Mouse (Mus musculus): Measurements from ENCODE around the gene Fam204a. TPM values are rescaled to one million over a fixed set of nuclear protein-coding genes. Genes with fewer than 3 reads are reported as not detected.

Gene Fam204a
- polyA plus RNA-seq, 1 experiment, result 12.3 TPM

DNA sequence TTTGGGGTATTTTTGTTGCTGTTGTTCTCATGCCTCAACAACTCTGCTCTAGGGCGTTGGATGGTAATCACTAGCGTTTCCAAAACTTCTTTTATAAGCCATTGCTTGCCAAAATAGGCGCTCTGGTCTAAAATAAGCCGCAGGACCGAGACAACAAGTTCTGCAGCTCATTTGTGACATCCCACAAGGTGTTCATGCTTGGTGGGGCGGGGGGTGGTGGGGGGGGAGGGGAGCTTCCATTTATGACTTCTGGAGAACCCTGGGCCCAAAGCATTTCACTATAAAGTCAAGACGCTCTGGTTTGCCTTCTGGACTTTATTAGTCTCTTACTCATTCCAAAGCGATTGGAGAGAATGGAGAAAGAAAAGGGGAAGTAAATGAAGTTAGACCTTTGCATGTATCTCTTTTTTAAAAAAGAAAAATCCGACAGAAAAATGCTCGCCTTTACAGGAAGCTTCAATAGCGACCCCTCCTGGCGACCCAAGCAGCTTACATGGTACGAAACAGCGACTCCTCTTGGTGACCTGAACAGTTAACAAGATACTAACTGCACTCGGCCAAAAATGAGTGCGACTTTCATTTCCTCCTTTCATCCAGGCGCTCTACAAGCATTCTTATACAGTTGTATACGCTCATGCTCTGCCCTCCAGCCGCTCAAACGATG, 65.8 kb downstream of the Fam204a start:
- H3ac ChIP-seq (ENCODE audit: control insufficient read depth, insufficient read length, low read depth), result no peak overlapping the region
- TF ChIP-seq MYOG (IDR thresholded peaks at IDR 0.05; ENCODE audit: control insufficient read depth, extremely low read depth, insufficient read length), result no peak
- no peak for TF ChIP-seq FOSL1 (IDR thresholded peaks at IDR 0.05; ENCODE audit: insufficient read depth, low read length, poor library complexity, severe bottlenecking)
- no peaks in the 10 kb centered on the region for H3K27me3 ChIP-seq (ENCODE audit: control insufficient read depth, insufficient read depth, insufficient read length)
- no peak overlapping the region for H3K4me3 ChIP-seq (ENCODE audit: insufficient read depth, poor library complexity, severe bottlenecking)
- no peaks in the 10 kb centered on the region for H3K36me3 ChIP-seq (ENCODE audit: control insufficient read depth, insufficient read depth)
- no peaks in the 10 kb centered on the region for H3K79me2 ChIP-seq (ENCODE audit: control insufficient read depth, insufficient read depth)
- H3K79me3 ChIP-seq (ENCODE audit: low read depth), result no peaks in the 10 kb centered on the region

DNA sequence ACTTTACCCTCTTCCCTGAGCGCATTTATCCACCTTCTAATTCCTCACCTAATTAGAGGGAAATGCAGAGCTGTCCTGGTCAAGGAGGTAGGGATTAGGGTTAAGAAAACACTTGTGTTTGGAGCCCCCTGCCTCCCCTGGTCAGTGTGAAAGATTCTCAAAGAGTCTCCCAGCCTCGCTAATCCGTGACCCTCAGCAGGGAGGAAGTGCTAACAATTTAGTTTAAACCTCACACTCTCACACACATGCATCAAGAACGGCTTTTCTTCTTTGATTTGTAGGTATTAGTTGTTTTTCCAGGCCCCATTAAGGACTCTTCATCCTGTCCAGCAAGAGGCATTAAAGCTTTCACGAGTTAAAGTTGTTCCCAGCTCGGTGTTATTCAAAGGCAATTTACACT, 66.7 kb downstream of the Fam204a start:
- no peak overlapping the region for H3K4me3 ChIP-seq (ENCODE audit: insufficient read depth, poor library complexity, severe bottlenecking)
- no peak for TF ChIP-seq MAX (IDR thresholded peaks at IDR 0.05)
- no peak for TF ChIP-seq FOSL1 (IDR thresholded peaks at IDR 0.05; ENCODE audit: insufficient read depth, low read length, poor library complexity, severe bottlenecking)
- no peak for TF ChIP-seq USF1 (IDR thresholded peaks at IDR 0.05; ENCODE audit: low read depth)
- no peak for TF ChIP-seq MYOG (IDR thresholded peaks at IDR 0.05; ENCODE audit: control insufficient read depth, extremely low read depth, insufficient read length)
- no peak for TF ChIP-seq CEBPB (IDR thresholded peaks at IDR 0.05; ENCODE audit: low read depth)
- TF ChIP-seq CTCF (IDR thresholded peaks at IDR 0.05; ENCODE audit: control insufficient read depth, insufficient read depth, insufficient read length), result no peak
- no peak for TF ChIP-seq MYOD1 (IDR thresholded peaks at IDR 0.05; ENCODE audit: control insufficient read depth, insufficient read length, low read depth)
- H3K36me3 ChIP-seq (ENCODE audit: control insufficient read depth, insufficient read depth), result no peaks in the 10 kb centered on the region
- no peak overlapping the region for H3ac ChIP-seq (ENCODE audit: control insufficient read depth, insufficient read length, low read depth)
- H3K79me2 ChIP-seq (ENCODE audit: control insufficient read depth, insufficient read depth), result no peaks in the 10 kb centered on the region
- H3K79me3 ChIP-seq (ENCODE audit: low read depth), result no peaks in the 10 kb centered on the region
- no peaks in the 10 kb centered on the region for H3K27me3 ChIP-seq (ENCODE audit: control insufficient read depth, insufficient read depth, insufficient read length)

DNA sequence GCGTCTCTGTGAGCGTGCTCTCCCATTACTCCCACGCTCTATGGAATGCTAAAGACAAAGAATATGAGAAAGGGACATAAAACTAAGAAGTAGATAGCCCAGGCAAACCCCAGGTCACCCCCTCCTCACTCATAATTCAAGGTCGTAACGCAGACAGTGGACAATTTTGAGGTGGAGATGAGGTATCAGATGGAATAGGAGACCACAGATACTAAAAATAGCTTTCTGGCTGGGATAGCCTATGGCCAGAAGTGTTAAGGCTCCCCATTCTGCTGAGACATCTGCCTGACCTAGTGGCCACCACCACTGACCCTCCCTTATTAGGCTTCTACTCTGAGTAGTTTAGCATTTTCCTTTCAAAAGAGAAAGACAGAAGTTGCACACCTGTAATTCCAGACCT, 71.2 kb downstream of the Fam204a start:
- H3K27me3 ChIP-seq (ENCODE audit: control insufficient read depth, insufficient read depth, insufficient read length), result no peaks in the 10 kb centered on the region
- TF ChIP-seq MAX (IDR thresholded peaks at IDR 0.05), result no peak
- TF ChIP-seq MYOG (IDR thresholded peaks at IDR 0.05; ENCODE audit: control insufficient read depth, extremely low read depth, insufficient read length), result no peak
- no peak for TF ChIP-seq CTCF (IDR thresholded peaks at IDR 0.05; ENCODE audit: control insufficient read depth, insufficient read depth, insufficient read length)
- no peak for TF ChIP-seq USF1 (IDR thresholded peaks at IDR 0.05; ENCODE audit: low read depth)
- no peak for TF ChIP-seq MYOD1 (IDR thresholded peaks at IDR 0.05; ENCODE audit: control insufficient read depth, insufficient read length, low read depth)
- no peak for TF ChIP-seq CEBPB (IDR thresholded peaks at IDR 0.05; ENCODE audit: low read depth)
- TF ChIP-seq FOSL1 (IDR thresholded peaks at IDR 0.05; ENCODE audit: insufficient read depth, low read length, poor library complexity, severe bottlenecking), result no peak
- no peak overlapping the region for H3K4me3 ChIP-seq (ENCODE audit: insufficient read depth, poor library complexity, severe bottlenecking)
- no peaks in the 10 kb centered on the region for H3K79me2 ChIP-seq (ENCODE audit: control insufficient read depth, insufficient read depth)
- no peaks in the 10 kb centered on the region for H3K79me3 ChIP-seq (ENCODE audit: low read depth)
- no peaks in the 10 kb centered on the region for H3K36me3 ChIP-seq (ENCODE audit: control insufficient read depth, insufficient read depth)
- H3ac ChIP-seq (ENCODE audit: control insufficient read depth, insufficient read length, low read depth), result no peak overlapping the region

DNA sequence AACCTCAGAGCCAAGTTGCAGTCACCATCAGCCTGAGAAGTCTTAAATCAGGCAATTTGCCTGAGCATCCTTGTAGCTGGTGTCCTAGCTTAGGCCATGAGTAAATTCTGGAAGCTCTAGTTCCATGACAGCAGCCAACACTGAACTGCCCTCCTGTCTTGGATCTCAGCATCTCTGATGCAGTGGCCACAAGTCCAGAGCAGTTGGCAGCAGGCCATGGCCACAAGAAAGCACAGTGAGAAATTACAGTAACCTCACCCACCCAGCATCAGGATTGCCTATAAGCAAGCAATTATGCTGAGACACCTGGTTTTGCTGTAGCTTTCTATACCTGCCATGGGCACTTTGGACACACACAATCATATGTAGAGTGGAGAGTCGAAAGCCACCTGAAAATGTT, 73.4 kb downstream of the Fam204a start:
- H3K79me3 ChIP-seq (ENCODE audit: low read depth), result no peaks in the 10 kb centered on the region
- H3ac ChIP-seq (ENCODE audit: control insufficient read depth, insufficient read length, low read depth), result no peak overlapping the region
- H3K79me2 ChIP-seq (ENCODE audit: control insufficient read depth, insufficient read depth), result no peaks in the 10 kb centered on the region
- H3K4me3 ChIP-seq (ENCODE audit: insufficient read depth, poor library complexity, severe bottlenecking), result no peak overlapping the region
- no peak for TF ChIP-seq USF1 (IDR thresholded peaks at IDR 0.05; ENCODE audit: low read depth)
- no peak for TF ChIP-seq FOSL1 (IDR thresholded peaks at IDR 0.05; ENCODE audit: insufficient read depth, low read length, poor library complexity, severe bottlenecking)
- no peak for TF ChIP-seq MAX (IDR thresholded peaks at IDR 0.05)
- H3K36me3 ChIP-seq (ENCODE audit: control insufficient read depth, insufficient read depth), result no peaks in the 10 kb centered on the region
- H3K27me3 ChIP-seq (ENCODE audit: control insufficient read depth, insufficient read depth, insufficient read length), result no peaks in the 10 kb centered on the region

DNA sequence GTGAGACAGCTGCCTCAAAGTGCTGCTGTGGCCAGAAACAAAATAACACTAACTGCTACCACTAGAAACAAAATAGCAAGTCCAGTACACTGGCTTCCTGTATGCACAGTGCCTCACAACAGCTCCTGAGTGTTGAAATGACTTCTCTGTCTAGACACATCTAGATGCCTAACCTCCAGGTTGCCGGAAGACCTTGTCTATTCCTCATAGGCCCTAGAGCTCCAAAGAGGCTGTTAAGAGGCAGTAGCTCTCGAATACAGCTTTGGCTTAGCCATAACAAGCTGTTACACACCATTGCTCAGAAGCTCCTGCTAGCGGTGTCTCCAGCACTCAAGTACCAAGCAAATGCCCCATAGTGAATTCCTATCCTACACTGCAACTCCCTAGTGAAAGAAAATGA, 76.4 kb downstream of the Fam204a start:
- Histone ChIP-seq H3K4me3 (ENCODE audit: insufficient read depth, poor library complexity, severe bottlenecking) (no peak overlapping the region), H3K36me3 (ENCODE audit: control insufficient read depth, insufficient read depth) (no peaks in the 10 kb centered on the region), H3K79me3 (ENCODE audit: low read depth) (no peaks in the 10 kb centered on the region), H3ac (ENCODE audit: control insufficient read depth, insufficient read length, low read depth) (no peak overlapping the region), H3K79me2 (ENCODE audit: control insufficient read depth, insufficient read depth) (no peaks in the 10 kb centered on the region), H3K27me3 (ENCODE audit: control insufficient read depth, insufficient read depth, insufficient read length) (peaks cover 4% of the 10 kb centered on the region)
- TF ChIP-seq CEBPB (IDR thresholded peaks at IDR 0.05; ENCODE audit: low read depth), result no peak
- no peak for TF ChIP-seq CTCF (IDR thresholded peaks at IDR 0.05; ENCODE audit: control insufficient read depth, insufficient read depth, insufficient read length)
- no peak for TF ChIP-seq MYOD1 (IDR thresholded peaks at IDR 0.05; ENCODE audit: control insufficient read depth, insufficient read length, low read depth)
- no peak for TF ChIP-seq FOSL1 (IDR thresholded peaks at IDR 0.05; ENCODE audit: insufficient read depth, low read length, poor library complexity, severe bottlenecking)
- TF ChIP-seq MAX (IDR thresholded peaks at IDR 0.05), result no peak
- no peak for TF ChIP-seq USF1 (IDR thresholded peaks at IDR 0.05; ENCODE audit: low read depth)
- no peak for TF ChIP-seq MYOG (IDR thresholded peaks at IDR 0.05; ENCODE audit: control insufficient read depth, extremely low read depth, insufficient read length)
